Mouse (Mus musculus) forebrain, embryonic 14.5 days (tissue): Measurements from ENCODE around the gene P4hb. TPM values are rescaled to one million over a fixed set of nuclear protein-coding genes. Genes with fewer than 3 reads are reported as not detected.
"Not testable (repeated sequence)": the region's sequence is repeated elsewhere in the genome, so short reads cannot be mapped to it uniquely, and the experiment has no call there.

Experiments
- ATAC-seq: fragments of 200-750 bp; cut with Nextera tagmentation; 2 replicates; pipeline ENCODE4 v1.8.0; 2017; ENCODE audit warnings: mild to moderate bottlenecking, moderate library complexity
- DNase-seq: peaks from one replicate; pipeline ENCODE4 v3.0.0-alpha.2; 2015; ENCODE audit warnings: low spot score
- H3K27ac ChIP-seq: fragments of 300-500 bp; sonication (generic); 2 replicates; pipeline ENCODE4 v1.5.1; 2014; ENCODE audit warnings: low read depth, mild to moderate bottlenecking, control low read depth, low read length, moderate library complexity
- H3K27me3 ChIP-seq: fragments of 300-500 bp; sonication (generic); replicated peaks from 2 replicates; pipeline ENCODE4 v1.6.1; 2014; ENCODE audit warnings: low read length, control low read depth, mixed read lengths; ENCODE audit not compliant: control insufficient read depth, insufficient read depth
- H3K36me3 ChIP-seq: fragments of 300-500 bp; sonication (generic); 2 replicates; pipeline ENCODE4 v1.6.1; 2014; ENCODE audit warnings: low read length, control low read depth; ENCODE audit not compliant: control insufficient read depth, insufficient read depth
- H3K4me1 ChIP-seq: fragments of 300-500 bp; sonication (generic); 2 replicates; pipeline ENCODE4 v1.6.1; 2014; ENCODE audit warnings: antibody characterized with exemption, low read length, control low read depth; ENCODE audit not compliant: control insufficient read depth, insufficient read depth
- H3K4me2 ChIP-seq: fragments of 300-500 bp; sonication (generic); 2 replicates; pipeline ENCODE4 v1.6.1; 2014; ENCODE audit warnings: mild to moderate bottlenecking, control low read depth, low read length
- H3K4me3 ChIP-seq: fragments of 300-500 bp; sonication (generic); 2 replicates; pipeline ENCODE4 v1.5.1; 2014; ENCODE audit warnings: low read depth, low read length, control low read depth
- H3K9ac ChIP-seq: fragments of 300-500 bp; sonication (generic); 2 replicates; pipeline ENCODE4 v1.6.1; 2014; ENCODE audit warnings: mild to moderate bottlenecking, low read length, control low read depth, moderate library complexity
- H3K9me3 ChIP-seq: fragments of 300-500 bp; sonication (generic); replicated peaks from 2 replicates; pipeline ENCODE4 v1.6.1; 2016; ENCODE audit warnings: low read length, control low read depth, mixed read lengths; ENCODE audit not compliant: control insufficient read depth
- WGBS: fragments of 180-500 bp; shearing (Covaris S2); extraction: QIAGEN DNeasy Blood & Tissue Kit; methylation state at CpG from one replicate; pipeline ENCODE4 v1.1.7; 2014; 5-methylcytosine and 5-hydroxymethylcytosine counted together
- polyA plus RNA-seq: library from polyadenylated mRNA; unstranded; fragments of >200 nt; fragmentation: Nextera tagmentation; extraction: Ambion mirVana; gene quantifications from 2 replicates; pipeline ENCODE4 v1.2.1, GENCODE M21; 2014

The P4hb gene
- polyA plus RNA-seq, 1 experiment from 2014 or later: 332 TPM

- no peak for ATAC-seq
- no peak overlapping the region for H3K4me3 ChIP-seq
- H3K9me3 ChIP-seq: no peaks in the 10 kb centered on the region
- no peak for DNase-seq
- no peak overlapping the region for H3K4me2 ChIP-seq
- H3K9ac ChIP-seq: no peak overlapping the region
- H3K27me3 ChIP-seq: no peaks in the 10 kb centered on the region
- H3K27ac ChIP-seq: no peak overlapping the region
- WGBS: 70% methylated on average over 6 of the region's 6 CpGs
- H3K4me1 ChIP-seq: no peaks in the 10 kb centered on the region
- no peaks in the 10 kb centered on the region for H3K36me3 ChIP-seq
Measured at GRCm38 (mm10) chr11:120518558-120518957, 54.5 kb downstream of the P4hb start.

- H3K4me2 ChIP-seq: no peak overlapping the region
- no peaks in the 10 kb centered on the region for H3K36me3 ChIP-seq
- DNase-seq: no peak
- no peak overlapping the region for H3K27ac ChIP-seq
- no peak overlapping the region for H3K9ac ChIP-seq
- H3K27me3 ChIP-seq: no peaks in the 10 kb centered on the region
- no peak for ATAC-seq
- H3K9me3 ChIP-seq: no peaks in the 10 kb centered on the region
- H3K4me1 ChIP-seq: no peaks in the 10 kb centered on the region
- 67% methylated on average over 6 of the region's 6 CpGs for WGBS
- no peak overlapping the region for H3K4me3 ChIP-seq
Measured at GRCm38 (mm10) chr11:120518027-120518426, 55.0 kb downstream of the P4hb start.

GRCm38 (mm10) chr11:120517147-120517546, 55.9 kb downstream of the P4hb start:
- 68% methylated on average over 4 of the region's 4 CpGs for WGBS

GRCm38 (mm10) chr11:120515611-120516010, 57.4 kb downstream of the P4hb start:
- H3K9me3 ChIP-seq: no peaks in the 10 kb centered on the region
- WGBS: 16% methylated on average over 17 of the region's 17 CpGs
- H3K9ac ChIP-seq: no peak overlapping the region
- H3K27me3 ChIP-seq: no peaks in the 10 kb centered on the region
- DNase-seq (peak; percentile 79), ATAC-seq (peak; percentile 23; the same call in 1 of the 2 replicates)
- peaks cover 2% of the 10 kb centered on the region for H3K4me1 ChIP-seq
- no peak overlapping the region for H3K4me2 ChIP-seq
- H3K4me3 ChIP-seq: no peak overlapping the region
- no peaks in the 10 kb centered on the region for H3K36me3 ChIP-seq
- H3K27ac ChIP-seq: no peak overlapping the region

More at GRCm38 (mm10) chr11:120517147-120517546, 55.9 kb downstream of the P4hb start:
- no peaks in the 10 kb centered on the region for H3K4me1 ChIP-seq
- ATAC-seq (no peak), DNase-seq (no peak)
- H3K27me3 ChIP-seq: no peaks in the 10 kb centered on the region
- H3K9ac ChIP-seq: no peak overlapping the region
- H3K36me3 ChIP-seq: no peaks in the 10 kb centered on the region
- H3K9me3 ChIP-seq: no peaks in the 10 kb centered on the region
- H3K27ac ChIP-seq: no peak overlapping the region
- H3K4me3 ChIP-seq: no peak overlapping the region
- H3K4me2 ChIP-seq: no peak overlapping the region

- not testable (repeated sequence) for H3K4me3 ChIP-seq, H3K4me1 ChIP-seq, H3K9ac ChIP-seq, H3K4me2 ChIP-seq, ATAC-seq, H3K36me3 ChIP-seq, DNase-seq, H3K9me3 ChIP-seq, H3K27me3 ChIP-seq, H3K27ac ChIP-seq
- WGBS: 84% methylated on average over 2 of the region's 2 CpGs
Measured at GRCm38 (mm10) chr11:120514262-120514661, 58.8 kb downstream of the P4hb start.

GRCm38 (mm10) chr11:120512790-120513453, 60.1 kb downstream of the P4hb start:
- Histone ChIP-seq H3K9me3 (no peaks in the 10 kb centered on the region), H3K27me3 (no peaks in the 10 kb centered on the region), H3K27ac (no peak overlapping the region), H3K4me3 (no peak overlapping the region), H3K4me1 (peaks cover 6% of the 10 kb centered on the region), H3K9ac (no peak overlapping the region), H3K4me2 (no peak overlapping the region), H3K36me3 (no peaks in the 10 kb centered on the region)
- WGBS: 56% methylated on average over 6 of the region's 6 CpGs
- DNase-seq (peak; percentile 36), ATAC-seq (no peak)

- no peaks in the 10 kb centered on the region for H3K36me3 ChIP-seq
- no peak for DNase-seq
- peaks cover 6% of the 10 kb centered on the region for H3K4me1 ChIP-seq
- H3K4me3 ChIP-seq: no peak overlapping the region
- peak overlapping the region; percentile 43; the same call in 1 of the 2 replicates for H3K9ac ChIP-seq
- H3K9me3 ChIP-seq: no peaks in the 10 kb centered on the region
- ATAC-seq: no peak
- H3K27ac ChIP-seq: no peak overlapping the region
- WGBS: 5% methylated on average over 16 of the region's 16 CpGs
- peak overlapping the region; percentile 34 for H3K4me2 ChIP-seq
- no peaks in the 10 kb centered on the region for H3K27me3 ChIP-seq
Measured at GRCm38 (mm10) chr11:120510375-120511030, 62.5 kb downstream of the P4hb start.
